Mouse (Mus musculus) stomach, postnatal 0 days (tissue): ENCODE data around the gene Gm10322.

ENCODE experiments used
- CTCF ChIP-seq: IDR thresholded peaks from 2 replicates; pipeline ENCODE4 v1.5.1; 2016; ENCODE audit warnings: antibody characterized with exemption, low read depth, mild to moderate bottlenecking, moderate library complexity
- EP300 ChIP-seq: optimal IDR thresholded peaks from 2 replicates; pipeline ENCODE3; 2016; ENCODE audit warnings: antibody characterized with exemption

DNA sequence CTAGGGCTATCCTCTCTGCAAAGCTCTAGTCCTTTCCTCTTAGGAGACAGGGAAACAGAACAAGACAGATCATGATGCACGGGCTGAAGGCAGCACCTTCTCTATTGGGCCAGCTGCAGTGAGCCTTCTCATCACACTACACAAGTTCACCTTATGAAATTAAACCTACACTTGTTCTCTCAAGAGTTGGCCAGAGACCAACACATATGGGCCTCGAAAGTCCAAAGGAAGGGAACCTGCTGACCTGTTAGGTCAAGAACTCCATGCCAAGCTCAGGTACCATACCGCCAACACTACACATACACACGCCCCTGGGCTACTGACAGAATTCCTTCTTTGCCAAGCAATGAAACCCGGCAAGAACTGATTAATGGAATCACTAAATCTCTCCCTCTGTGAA lies 452 bp upstream of the Gm10322 start:
- TF ChIP-seq CTCF = no peak
- no peak for TF ChIP-seq EP300
